Mouse (Mus musculus) heart, embryonic 12.5 days (tissue): ENCODE measurements around the gene Slf2. TPM values are rescaled to one million over a fixed set of nuclear protein-coding genes. Genes with fewer than 3 reads are reported as not detected.

ENCODE experiments used
- ATAC-seq: fragments of 200-750 bp; cut with Nextera tagmentation; 2 replicates; pipeline ENCODE4 v1.8.0; 2017; ENCODE audit warnings: moderate TSS enrichment, moderate library complexity; ENCODE audit not compliant: insufficient number of reproducible peaks, low FRiP score
- H3K27ac ChIP-seq: fragments of 300-500 bp; sonication (generic); 2 replicates; pipeline ENCODE4 v1.5.1; 2016; ENCODE audit warnings: mild to moderate bottlenecking, moderate library complexity; ENCODE audit not compliant: poor library complexity, severe bottlenecking
- H3K27me3 ChIP-seq: fragments of 300-500 bp; sonication (generic); replicated peaks from 2 replicates; pipeline ENCODE4 v1.6.1; 2016; ENCODE audit warnings: mild to moderate bottlenecking, moderate library complexity
- H3K36me3 ChIP-seq: fragments of 300-500 bp; sonication (generic); 2 replicates; pipeline ENCODE4 v1.6.1; 2016; ENCODE audit warnings: mild to moderate bottlenecking, moderate library complexity
- H3K4me1 ChIP-seq: fragments of 300-500 bp; sonication (generic); replicated peaks from 2 replicates; pipeline ENCODE4 v1.6.1; 2016; ENCODE audit warnings: mild to moderate bottlenecking
- H3K4me2 ChIP-seq: fragments of 300-500 bp; sonication (generic); 2 replicates; pipeline ENCODE4 v1.6.1; 2016; ENCODE audit warnings: mild to moderate bottlenecking, moderate library complexity
- H3K4me3 ChIP-seq: fragments of 300-500 bp; sonication (generic); 2 replicates; pipeline ENCODE4 v1.5.1; 2016; ENCODE audit warnings: mild to moderate bottlenecking
- H3K9ac ChIP-seq: fragments of 300-500 bp; sonication (generic); 2 replicates; pipeline ENCODE4 v1.6.1; 2016; ENCODE audit warnings: mild to moderate bottlenecking, moderate library complexity
- H3K9me3 ChIP-seq: fragments of 300-500 bp; sonication (generic); replicated peaks from 2 replicates; pipeline ENCODE4 v1.6.1; 2016; ENCODE audit warnings: mild to moderate bottlenecking, moderate library complexity
- WGBS: fragments of 180-500 bp; shearing (Covaris S2); methylation state at CpG from one replicate; pipeline ENCODE4 v1.1.7; 2016; 5-methylcytosine and 5-hydroxymethylcytosine counted together
- polyA plus RNA-seq: library from polyadenylated mRNA; unstranded; fragments of >200 nt; fragmentation: Nextera tagmentation; extraction: Ambion mirVana; gene quantifications from 2 replicates; pipeline ENCODE4 v1.2.1, GENCODE M21; 2016

Gene Slf2
- polyA plus RNA-seq, 1 experiment from 2014 or later, result 51.4 TPM

GRCm38 (mm10) chr19:44985159-44985988 is 54.4 kb downstream of the Slf2 start:
- Histone ChIP-seq H3K4me3 (no peak overlapping the region), H3K27ac (no peak overlapping the region), H3K9ac (no peak overlapping the region), H3K4me2 (no peak overlapping the region), H3K36me3 (peaks cover 27% of the 10 kb centered on the region), H3K4me1 (peaks cover 17% of the 10 kb centered on the region), H3K27me3 (peaks cover 7% of the 10 kb centered on the region; the same call in 1 of the 2 replicates), H3K9me3 (no peaks in the 10 kb centered on the region)
- 38% methylated on average over 5 of the region's 5 CpGs for WGBS
- ATAC-seq, result no peak

DNA sequence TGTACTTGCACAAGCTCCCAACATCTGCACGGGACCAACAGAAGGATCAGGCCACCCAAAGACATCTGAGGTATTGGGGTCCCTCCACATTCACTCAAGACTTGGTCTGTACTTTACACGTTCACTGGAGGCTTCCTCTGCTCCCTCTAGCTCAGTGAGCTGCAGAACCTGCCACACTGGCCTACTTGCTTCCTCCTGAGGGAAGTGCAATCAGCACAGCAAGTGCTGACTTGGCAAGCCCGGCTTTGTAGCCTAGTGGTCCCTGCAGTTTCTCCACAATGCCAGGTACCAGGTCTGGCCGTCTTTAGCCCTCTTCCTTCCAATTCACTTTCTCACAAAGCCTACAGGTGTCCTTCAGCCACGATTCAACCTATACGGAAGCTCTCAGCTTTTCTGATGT is 56.1 kb downstream of the Slf2 start:
- Histone ChIP-seq H3K4me2 (no peak overlapping the region), H3K9ac (no peak overlapping the region), H3K4me3 (no peak overlapping the region), H3K4me1 (peaks cover 17% of the 10 kb centered on the region), H3K27me3 (peaks cover 10% of the 10 kb centered on the region; the same call in 1 of the 2 replicates), H3K36me3 (peaks cover 13% of the 10 kb centered on the region), H3K9me3 (no peaks in the 10 kb centered on the region), H3K27ac (no peak overlapping the region)
- 61% methylated on average over 6 of the region's 6 CpGs for WGBS
- no peak for ATAC-seq

- peaks cover 8% of the 10 kb centered on the region for H3K36me3 ChIP-seq
- H3K9ac ChIP-seq, result no peak overlapping the region
- no peak overlapping the region for H3K27ac ChIP-seq
- H3K27me3 ChIP-seq, result peaks cover 10% of the 10 kb centered on the region; the same call in 1 of the 2 replicates
- peaks cover 23% of the 10 kb centered on the region for H3K4me1 ChIP-seq
- ATAC-seq, result no peak
- H3K4me3 ChIP-seq, result no peak overlapping the region
- no peak overlapping the region for H3K4me2 ChIP-seq
- WGBS, result 72% methylated on average over 6 of the region's 6 CpGs
- no peaks in the 10 kb centered on the region for H3K9me3 ChIP-seq
These were observed 56.9 kb downstream of the Slf2 start for GRCm38 (mm10) chr19:44987851-44988250.

DNA sequence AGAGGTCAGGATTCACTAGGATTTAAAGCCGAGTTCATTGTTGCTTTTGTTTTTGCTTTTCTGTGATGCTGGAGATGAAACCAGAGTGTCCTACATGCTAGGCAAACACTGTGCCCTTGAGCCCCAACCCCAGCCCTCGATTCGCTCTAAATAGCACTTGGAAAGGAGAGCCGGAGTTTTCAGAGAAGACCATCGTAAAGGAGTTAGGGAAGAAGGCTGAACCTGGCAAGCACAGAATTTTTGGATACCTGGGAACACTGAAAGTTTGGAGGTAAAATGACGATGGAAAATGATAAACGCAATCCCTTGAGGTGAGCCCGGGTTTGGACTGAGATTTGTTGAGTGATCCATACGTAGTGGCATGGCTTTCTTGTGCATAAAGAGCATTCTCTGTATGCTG is 57.4 kb downstream of the Slf2 start:
- 36% methylated on average over 9 of the region's 9 CpGs for WGBS
- Histone ChIP-seq H3K4me2 (peak overlapping the region; percentile 100), H3K36me3 (peaks cover 6% of the 10 kb centered on the region), H3K27ac (no peak overlapping the region), H3K9ac (no peak overlapping the region), H3K4me3 (peak overlapping the region; percentile 68), H3K9me3 (no peaks in the 10 kb centered on the region), H3K27me3 (peaks cover 10% of the 10 kb centered on the region; the same call in 1 of the 2 replicates), H3K4me1 (peaks cover 23% of the 10 kb centered on the region)
- ATAC-seq, result no peak

- peak within 1 kb of the TSS; percentile 68 for H3K4me3 ChIP-seq
- ATAC-seq, result peak; percentile 49; the same call in 1 of the 2 replicates
- peaks cover 23% of the 10 kb centered on the region for H3K4me1 ChIP-seq
- no peak within 1 kb of the TSS for H3K27ac ChIP-seq
- peak within 1 kb of the TSS; percentile 100 for H3K4me2 ChIP-seq
- peak within 1 kb of the TSS; percentile 87 for H3K9ac ChIP-seq
- H3K27me3 ChIP-seq, result peaks cover 10% of the 10 kb centered on the region; the same call in 1 of the 2 replicates
- 1% methylated on average over 55 of the region's 58 CpGs for WGBS
- H3K9me3 ChIP-seq, result no peaks in the 10 kb centered on the region
- 0 out of 2 replicates have a peak, but pooled peaks cover 5% of the 10 kb centered on the region for H3K36me3 ChIP-seq
These were observed 58.0 kb downstream of the Slf2 start, which contains the start of gene Sema4g for GRCm38 (mm10) chr19:44988831-44989566. Gene Sema4g, plus strand, starts transcription at chr19:44989101.

- Histone ChIP-seq H3K4me3 (peak overlapping the region; percentile 68), H3K9ac (peak overlapping the region; percentile 87), H3K36me3 (no peaks in the 10 kb centered on the region), H3K4me2 (peak overlapping the region; percentile 100), H3K27me3 (peaks cover 10% of the 10 kb centered on the region; the same call in 1 of the 2 replicates), H3K9me3 (no peaks in the 10 kb centered on the region), H3K27ac (no peak overlapping the region), H3K4me1 (peaks cover 23% of the 10 kb centered on the region)
- 9% methylated on average over 22 of the region's 22 CpGs for WGBS
- ATAC-seq, result no peak
These were observed 58.9 kb downstream of the Slf2 start for GRCm38 (mm10) chr19:44989567-44990495.

GRCm38 (mm10) chr19:44991031-44991430 is 60.1 kb downstream of the Slf2 start:
- Histone ChIP-seq H3K36me3 (no peaks in the 10 kb centered on the region), H3K4me3 (no peak overlapping the region), H3K4me1 (peaks cover 17% of the 10 kb centered on the region), H3K4me2 (no peak overlapping the region), H3K27me3 (peaks cover 10% of the 10 kb centered on the region; the same call in 1 of the 2 replicates), H3K9me3 (no peaks in the 10 kb centered on the region), H3K9ac (no peak overlapping the region), H3K27ac (no peak overlapping the region)
- ATAC-seq, result no peak
- 83% methylated on average over 8 of the region's 8 CpGs for whole genome bisulfite sequencing

DNA sequence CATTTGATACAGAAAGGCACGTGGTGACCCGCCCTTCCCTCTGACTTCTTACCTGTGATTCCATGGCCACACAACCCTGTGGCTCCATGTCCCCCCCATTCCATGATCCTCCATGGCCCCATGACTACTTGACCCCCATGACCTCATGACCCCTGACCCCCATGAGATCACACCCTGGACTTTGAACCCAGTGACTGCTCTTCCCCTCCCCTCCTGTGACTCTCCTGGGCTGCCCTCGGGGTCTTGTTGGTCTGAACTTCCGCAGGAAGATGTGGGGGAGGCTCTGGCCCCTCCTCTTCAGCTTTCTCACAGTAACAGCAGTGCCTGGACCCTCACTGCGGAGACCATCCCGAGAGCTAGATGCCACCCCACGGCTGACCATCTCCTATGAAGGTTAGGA is 61.3 kb downstream of the Slf2 start:
- no peak overlapping the region for H3K4me3 ChIP-seq
- peaks cover 17% of the 10 kb centered on the region for H3K4me1 ChIP-seq
- ATAC-seq, result no peak
- H3K27me3 ChIP-seq, result 0 out of 2 replicates have a peak, but pooled peaks cover 7% of the 10 kb centered on the region
- no peak overlapping the region for H3K9ac ChIP-seq
- H3K36me3 ChIP-seq, result no peaks in the 10 kb centered on the region
- no peak overlapping the region for H3K4me2 ChIP-seq
- H3K27ac ChIP-seq, result no peak overlapping the region
- WGBS, result 40% methylated on average over 7 of the region's 7 CpGs
- H3K9me3 ChIP-seq, result no peaks in the 10 kb centered on the region

GRCm38 (mm10) chr19:44992712-44993111 is 61.8 kb downstream of the Slf2 start:
- no peak overlapping the region for H3K4me2 ChIP-seq
- no peak overlapping the region for H3K4me3 ChIP-seq
- 45% methylated on average over 7 of the region's 7 CpGs for WGBS
- H3K4me1 ChIP-seq, result peaks cover 17% of the 10 kb centered on the region
- ATAC-seq, result no peak
- no peak overlapping the region for H3K27ac ChIP-seq
- H3K36me3 ChIP-seq, result no peaks in the 10 kb centered on the region
- no peaks in the 10 kb centered on the region for H3K9me3 ChIP-seq
- no peak overlapping the region for H3K9ac ChIP-seq
- 0 out of 2 replicates have a peak, but pooled peaks cover 4% of the 10 kb centered on the region for H3K27me3 ChIP-seq

DNA sequence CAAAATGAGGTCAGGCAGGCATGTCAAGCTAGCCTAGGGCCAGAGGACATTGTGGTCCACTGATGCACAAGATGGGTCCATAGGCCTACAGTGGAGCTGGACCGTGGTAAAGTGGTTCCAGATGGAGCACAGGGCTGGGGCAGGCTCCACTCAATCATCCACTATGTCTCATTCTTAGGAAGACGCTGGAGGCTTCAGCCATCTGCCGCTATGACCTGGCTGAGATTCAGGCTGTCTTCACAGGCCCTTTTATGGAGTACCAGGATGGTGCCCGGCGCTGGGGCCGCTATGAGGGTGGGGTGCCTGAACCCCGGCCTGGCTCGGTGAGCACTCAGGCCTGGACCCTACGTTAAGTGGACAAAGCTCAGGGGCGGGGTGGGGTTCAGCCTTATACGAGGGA is 66.8 kb downstream of the Slf2 start:
- peaks cover 10% of the 10 kb centered on the region for H3K36me3 ChIP-seq
- H3K9ac ChIP-seq, result no peak overlapping the region
- H3K27me3 ChIP-seq, result no peaks in the 10 kb centered on the region
- WGBS, result 81% methylated on average over 11 of the region's 11 CpGs
- no peak overlapping the region for H3K4me2 ChIP-seq
- no peak overlapping the region for H3K4me3 ChIP-seq
- no peaks in the 10 kb centered on the region for H3K9me3 ChIP-seq
- ATAC-seq, result no peak
- H3K4me1 ChIP-seq, result no peaks in the 10 kb centered on the region
- H3K27ac ChIP-seq, result no peak overlapping the region
